Mouse (Mus musculus) ES-Bruce4 (cell line): ENCODE measurements at regions not wholly inside any gene's neighbourhood (a gene's known extent, or its start where the extent isn't known, plus 50 kb on each side); places are given as distances from the start of the nearest gene placed in this dataset.

Source experiments
- CTCF ChIP-seq: IDR thresholded peaks from one replicate; pipeline ENCODE4 v1.8.1; 2011; ENCODE audit warnings: low read depth, low read length
- POLR2A ChIP-seq: IDR thresholded peaks from one replicate; pipeline ENCODE4 v1.8.1; 2011; ENCODE audit warnings: low read length; ENCODE audit not compliant: insufficient read depth

GRCm38 (mm10) chr11:40879589-40879988, 124.5 kb upstream of the Ccng1 start:
- TF ChIP-seq CTCF (no peak), POLR2A (no peak)
